Mouse (Mus musculus) bone marrow macrophage, adult 2 months (primary cell): Measurements from ENCODE around the gene Eid2b. TPM values are rescaled to one million over a fixed set of nuclear protein-coding genes. Genes with fewer than 3 reads are reported as not detected.

Experiments used
- H3K27ac ChIP-seq: 2 replicates; pipeline ENCODE4 v1.5.1; 2012; ENCODE audit warnings: low read depth, low read length; ENCODE audit not compliant: insufficient read depth
- H3K4me1 ChIP-seq: 2 replicates; pipeline ENCODE4 v1.6.1; 2012; ENCODE audit warnings: low read length; ENCODE audit not compliant: control insufficient read depth, insufficient read depth
- H3K4me3 ChIP-seq: 2 replicates; pipeline ENCODE4 v1.5.1; 2012; ENCODE audit warnings: mild to moderate bottlenecking, low read length, moderate library complexity; ENCODE audit not compliant: insufficient read depth
- CTCF ChIP-seq: IDR thresholded peaks from 2 replicates; pipeline ENCODE4 v1.5.1; 2012; ENCODE audit warnings: low read depth, mild to moderate bottlenecking, low read length, moderate library complexity
- POLR2A ChIP-seq: IDR thresholded peaks from 2 replicates; pipeline ENCODE4 v1.6.1; 2012; ENCODE audit warnings: mild to moderate bottlenecking, low read depth, low read length, borderline replicate concordance
- polyA plus RNA-seq: library from polyadenylated mRNA; stranded (reverse); fragments of >200 nt; gene quantifications from 2 replicates; pipeline ENCODE4 v1.2.4, GENCODE M21; 2012; ENCODE audit not compliant: missing spikeins, insufficient read depth, insufficient read length

The Eid2b gene
- polyA plus RNA-seq, 1 experiment, result 4.3 TPM

DNA sequence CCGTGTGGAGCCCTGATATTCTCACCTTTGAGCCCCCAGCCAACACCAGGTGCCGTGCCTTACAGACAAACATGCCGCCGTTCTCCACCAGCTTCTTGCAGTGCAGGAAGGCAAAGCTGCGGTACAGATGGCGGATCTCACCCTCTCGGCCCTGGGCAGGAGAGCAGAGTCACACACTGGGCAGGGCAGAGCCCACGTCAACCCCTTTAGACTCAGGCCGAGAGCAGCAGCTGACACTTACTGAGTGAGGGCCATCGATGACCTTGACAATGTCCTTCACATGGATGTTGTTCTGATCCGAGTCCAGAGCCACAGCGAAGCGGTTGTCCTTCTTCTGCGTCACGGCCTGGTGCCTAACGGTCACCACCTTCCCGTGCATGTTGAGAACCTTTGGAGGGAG, 41.2 kb downstream of the Eid2b start:
- Histone ChIP-seq H3K27ac (no peak overlapping the region), H3K4me1 (peaks cover 12% of the 10 kb centered on the region), H3K4me3 (no peak overlapping the region)
- TF ChIP-seq POLR2A, result no peak
- no peak for TF ChIP-seq CTCF

- Histone ChIP-seq H3K4me1 (peaks cover 12% of the 10 kb centered on the region), H3K4me3 (no peak overlapping the region), H3K27ac (0 out of 2 replicates have a peak overlapping the region, but pooled peaks have one; percentile 2)
- TF ChIP-seq CTCF (no peak), POLR2A (no peak)
These were observed 44.6 kb downstream of the Eid2b start for GRCm38 (mm10) chr7:28321974-28322720.

DNA sequence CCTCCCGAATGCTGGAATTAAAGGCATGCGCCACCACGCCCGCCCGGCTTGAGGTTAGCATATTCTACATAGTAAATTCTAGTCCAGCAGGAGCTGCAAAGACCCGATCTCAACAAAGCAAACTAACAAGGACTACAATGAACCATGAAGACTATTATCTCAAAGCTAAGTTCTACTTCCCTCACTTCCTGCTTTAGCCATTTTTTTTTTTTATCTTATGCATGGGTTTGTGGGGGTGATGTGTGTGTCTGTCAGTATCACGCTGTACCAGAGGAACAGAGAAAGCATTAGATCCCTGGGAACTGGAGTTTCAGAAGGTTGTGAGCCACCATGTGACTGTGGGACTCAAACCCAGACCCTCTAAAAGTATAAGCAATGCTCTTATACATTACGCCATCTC, 47.8 kb downstream of the Eid2b start:
- Histone ChIP-seq H3K27ac (no peak overlapping the region), H3K4me1 (peaks cover 12% of the 10 kb centered on the region), H3K4me3 (no peak overlapping the region)
- no peak for TF ChIP-seq POLR2A
- no peak for TF ChIP-seq CTCF

DNA sequence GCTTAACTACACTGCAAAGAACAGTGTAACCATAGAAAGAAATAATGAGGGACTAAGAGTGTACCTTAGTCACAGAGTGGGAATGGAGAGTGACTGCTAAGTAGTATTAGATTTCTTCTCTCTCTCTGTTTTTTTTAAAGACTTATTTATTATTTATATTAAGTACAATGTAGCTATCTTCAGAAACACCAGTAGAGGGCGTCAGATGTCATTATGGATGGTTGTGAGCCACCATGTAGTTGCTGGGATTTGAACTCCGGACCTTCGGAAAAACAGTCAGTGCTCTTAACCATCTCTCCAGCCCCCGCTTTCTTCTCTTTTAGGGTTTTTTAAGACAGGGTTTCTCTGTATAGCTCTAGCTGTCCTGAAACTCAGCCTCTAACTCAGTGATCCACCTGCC, 48.9 kb downstream of the Eid2b start:
- TF ChIP-seq POLR2A (no peak), CTCF (no peak)
- Histone ChIP-seq H3K4me1 (peaks cover 12% of the 10 kb centered on the region), H3K4me3 (no peak overlapping the region), H3K27ac (no peak overlapping the region)

GRCm38 (mm10) chr7:28328260-28328659, 50.7 kb downstream of the Eid2b start:
- H3K27ac ChIP-seq, result no peak overlapping the region
- TF ChIP-seq CTCF, result no peak
- TF ChIP-seq POLR2A, result no peak

More at GRCm38 (mm10) chr7:28328260-28328659, 50.7 kb downstream of the Eid2b start:
- no peak overlapping the region for H3K4me3 ChIP-seq
- no peaks in the 10 kb centered on the region for H3K4me1 ChIP-seq

Other genes with a start within 250 kb of the Eid2b start
- 77.1 and 77.8 TPM in 2 replicates for gene Psmc4, start 227.6 kb upstream of the Eid2b start, polyA plus RNA-seq
- not detected in 2 replicates for gene Fcgbp, start 206.5 kb upstream of the Eid2b start, polyA plus RNA-seq
- gene 9530053A07Rik, start 148.3 kb upstream of the Eid2b start, polyA plus RNA-seq, result not detected in 2 replicates
- 49.4 and 60.6 TPM in 2 replicates for gene Fbl, start 108.0 kb upstream of the Eid2b start, polyA plus RNA-seq
- 18.7 and 20.7 TPM in 2 replicates for gene Dyrk1b, start 98.3 kb upstream of the Eid2b start, polyA plus RNA-seq
- 1.6 and 2.5 TPM in 2 replicates for gene Eid2, start 9.9 kb upstream of the Eid2b start, polyA plus RNA-seq
- not detected in 2 replicates for gene Selenov, start 13.4 kb downstream of the Eid2b start, polyA plus RNA-seq
- not detected in 2 replicates for gene Dll3, start 24.5 kb downstream of the Eid2b start, polyA plus RNA-seq
- gene Timm50, start 34.3 kb downstream of the Eid2b start, polyA plus RNA-seq, result 28.3 and 31.6 TPM in 2 replicates
- gene Supt5, start 61.0 kb downstream of the Eid2b start, polyA plus RNA-seq, result 72.0 and 77.4 TPM in 2 replicates
- gene Rps16, start 72.9 kb downstream of the Eid2b start, polyA plus RNA-seq, result 801 and 823 TPM in 2 replicates
- gene Plekhg2, start 94.9 kb downstream of the Eid2b start, polyA plus RNA-seq, result 11.4 and 14.6 TPM in 2 replicates
- 110 and 119 TPM in 2 replicates for gene Zfp36, start 102.5 kb downstream of the Eid2b start, polyA plus RNA-seq
- gene Med29, start 115.0 kb downstream of the Eid2b start, polyA plus RNA-seq, result 12.5 and 13.9 TPM in 2 replicates
- gene Paf1, start 115.2 kb downstream of the Eid2b start, polyA plus RNA-seq, result 102 and 123 TPM in 2 replicates
- 349 and 416 TPM in 2 replicates for gene Gmfg, start 159.7 kb downstream of the Eid2b start, polyA plus RNA-seq
- 3.2 and 3.6 TPM in 2 replicates for gene Lrfn1, start 174.2 kb downstream of the Eid2b start, polyA plus RNA-seq
- not detected in 2 replicates for gene Ifnl2, start 232.7 kb downstream of the Eid2b start, polyA plus RNA-seq
- gene Ifnl3, start 245.1 kb downstream of the Eid2b start, polyA plus RNA-seq, result not detected in 2 replicates